9 mouse cellular contexts compared by ENCODE assay signal in the genomic region with DNA sequence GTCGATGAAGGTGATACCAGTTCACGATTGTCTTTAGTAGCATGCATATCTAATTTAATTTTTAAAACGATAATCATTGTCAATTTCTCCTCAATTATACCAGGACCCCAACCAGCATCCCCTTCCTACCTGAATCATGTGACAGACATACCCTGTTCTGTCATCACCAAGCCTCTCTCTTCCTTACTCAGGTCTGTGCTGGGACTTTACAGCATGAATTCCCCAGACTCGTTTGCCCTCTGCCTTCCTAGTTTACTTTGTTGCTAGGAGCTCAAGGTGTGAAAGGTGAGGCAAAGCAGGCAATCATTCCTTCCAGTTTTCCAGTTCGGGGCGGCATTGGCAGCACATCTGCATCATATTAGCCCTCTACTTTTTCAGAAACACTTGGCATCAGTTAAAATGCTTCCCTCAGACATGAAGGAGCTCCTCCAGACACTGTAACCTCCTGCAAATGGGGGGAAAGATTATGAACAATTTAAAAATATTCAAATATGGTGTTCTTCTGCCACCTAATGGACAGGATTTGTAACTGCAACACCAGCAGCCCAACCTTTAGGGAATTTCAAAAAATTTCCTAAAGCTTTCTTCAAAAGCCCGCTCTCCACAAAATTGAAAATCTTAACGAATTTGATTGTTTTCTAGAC. TPM values are rescaled to one million over a fixed set of nuclear protein-coding genes. Genes with fewer than 3 reads are reported as not detected.
A peak's percentile ranks its signal among the peaks of the same experiment; 100 is the strongest.
DNase-seq lines count a peak whose midpoint lies in the region; ATAC-seq and TF ChIP-seq lines count a peak whose summit lies in the region.
"Had no signal": no experiment of that assay in that cellular context is flagged by ENCODE, and none has a peak within 500 bp of the region (broad histone marks: within the 10 kb centered on the region; RNA-seq: fewer than 3 reads in every experiment).

No protein-coding gene starts in this region.

- H3K4me1 ChIP-seq in liver, embryonic 14.5 days (replicated peaks; ENCODE audit: control insufficient read depth in 2 of 2, insufficient read depth in 2 of 2, low read length in 1 of 2) = no peaks in the 10 kb centered on the region
- no peaks in the 10 kb centered on the region for H3K4me1 ChIP-seq in forebrain, embryonic 14.5 days (ENCODE audit: control insufficient read depth, insufficient read depth, low read length)

- TF ChIP-seq EP300 in liver, embryonic 14.5 days (IDR thresholded peaks at IDR 0.05; ENCODE audit: low read depth) = no peak

- 45% methylated on average over 8 of the region's 8 CpGs for WGBS in liver, embryonic 14.5 days (ENCODE audit: insufficient replicate concordance)
- WGBS in forebrain, embryonic 14.5 days = 56% methylated on average over 8 of the region's 8 CpGs

- H3K36me3 ChIP-seq in liver, embryonic 14.5 days (replicated peaks; ENCODE audit: control insufficient read depth, insufficient read depth, low read depth) = no peaks in the 10 kb centered on the region
- H3K36me3 ChIP-seq in forebrain, embryonic 14.5 days (ENCODE audit: control insufficient read depth, insufficient read depth, low read length) = no peaks in the 10 kb centered on the region

- H3K9ac ChIP-seq in liver, embryonic 14.5 days (replicated peaks) = no peak overlapping the region
- no peak overlapping the region for H3K9ac ChIP-seq in forebrain, embryonic 14.5 days (ENCODE audit: low read length)

- H3K27ac ChIP-seq in liver, embryonic 14.5 days = no peak overlapping the region
- H3K27ac ChIP-seq in forebrain, embryonic 14.5 days (ENCODE audit: low read depth, low read length) = no peak overlapping the region

- H3K27me3 ChIP-seq in liver, embryonic 14.5 days (ENCODE audit: control insufficient read depth, insufficient read depth, low read length) = no peaks in the 10 kb centered on the region
- H3K27me3 ChIP-seq in forebrain, embryonic 14.5 days (replicated peaks; ENCODE audit: control insufficient read depth, insufficient read depth, low read length) = no peaks in the 10 kb centered on the region
- H3K27me3 ChIP-seq: megakaryocyte, embryonic 14.5 days had no signal

- H3K9me3 ChIP-seq in liver, embryonic 14.5 days (ENCODE audit: control insufficient read depth, low read length) = no peaks in the 10 kb centered on the region
- H3K9me3 ChIP-seq in forebrain, embryonic 14.5 days (replicated peaks; ENCODE audit: control insufficient read depth, low read length) = no peaks in the 10 kb centered on the region
- H3K9me3 ChIP-seq: megakaryocyte, embryonic 14.5 days had no signal

- no peak overlapping the region for H3K4me2 ChIP-seq in liver, embryonic 14.5 days (ENCODE audit: low read depth)
- no peak overlapping the region for H3K4me2 ChIP-seq in forebrain, embryonic 14.5 days (ENCODE audit: low read length)

- no peak for DNase-seq in liver, embryonic 14.5 days (ENCODE audit: low read depth in 3 of 3, low spot score in 3 of 3)
- DNase-seq in liver = no peak
- peak; percentile 37 for DNase-seq in ZHBTc4 (ENCODE audit: low read depth, low spot score)
- peak; percentile 65 for DNase-seq in forebrain, embryonic 14.5 days (ENCODE audit: low spot score)
- DNase-seq in lung, postnatal 36 days = peak; percentile 21
- peak; percentile 15 for DNase-seq in yolk sac, embryonic 10.5 days (ENCODE audit: low spot score)
- DNase-seq in urinary bladder, postnatal 36 days (ENCODE audit: low spot score in 2 of 2) = no peak

- peak; percentile 45; the same call in 1 of the 2 replicates for TF ChIP-seq CTCF in liver, embryonic 14.5 days (IDR thresholded peaks at IDR 0.05; ENCODE audit: low read depth)

- ATAC-seq in liver, embryonic 14.5 days (ENCODE audit: insufficient read depth) = no peak
- ATAC-seq in forebrain, embryonic 14.5 days = peak; percentile 67

- H3K4me3 ChIP-seq in liver, embryonic 14.5 days (ENCODE audit: insufficient read depth in 1 of 2, low read depth in 2 of 2, low read length in 2 of 2) = no peak overlapping the region
- H3K4me3 ChIP-seq in forebrain, embryonic 14.5 days (ENCODE audit: low read depth, low read length) = no peak overlapping the region
- H3K4me3 ChIP-seq: erythroblast, embryonic 14.5 days; megakaryocyte, embryonic 14.5 days had no signal

RNA-seq across cellular contexts. Expression of a gene that starts 36.3 kb away (rescaled TPM):
- polyA plus RNA-seq in liver, embryonic 14.5 days (2012; rRNA removed) = 1.6 and 2.0 TPM in 2 replicates
- 2.9 and 4.5 TPM in 2 replicates for polyA plus RNA-seq in liver, embryonic 14.5 days (2014; fragmentation: Nextera tagmentation; extraction: Ambion mirVana)
- polyA plus RNA-seq in forebrain, embryonic 14.5 days (2014; fragmentation: Nextera tagmentation; extraction: Ambion mirVana) = 0.11 TPM in 1 of 2 replicates, not detected in the other

RNA-seq across cellular contexts. Expression of a gene that starts 49.4 kb away (rescaled TPM):
- 94.4 and 103 TPM in 2 replicates for polyA plus RNA-seq in liver, embryonic 14.5 days (2012; rRNA removed)
- polyA plus RNA-seq in liver, embryonic 14.5 days (2014; fragmentation: Nextera tagmentation; extraction: Ambion mirVana) = 222 and 228 TPM in 2 replicates
- polyA plus RNA-seq in forebrain, embryonic 14.5 days (2014; fragmentation: Nextera tagmentation; extraction: Ambion mirVana) = 133 and 148 TPM in 2 replicates

Comparison
In these comparisons a context has a peak if more than half of its experiments do, and no peak if none do; other contexts are left out.
1. DNase-seq: peak in ZHBTc4 (single experiment), forebrain, embryonic 14.5 days (single experiment), lung, postnatal 36 days (single experiment) and yolk sac, embryonic 10.5 days (single experiment); none in liver, embryonic 14.5 days (0 of 3), liver (single experiment) and urinary bladder, postnatal 36 days (0 of 2).